Mouse (Mus musculus) lung, postnatal 0 days (tissue): ENCODE measurements at regions not wholly inside any gene's neighbourhood (a gene's known extent, or its start where the extent isn't known, plus 50 kb on each side); places are given as distances from the start of the nearest gene placed in this dataset.

Experiments used
- CTCF ChIP-seq: IDR thresholded peaks from 2 replicates; pipeline ENCODE4 v1.5.1; 2016; ENCODE audit warnings: antibody characterized with exemption, mild to moderate bottlenecking
- EP300 ChIP-seq: IDR thresholded peaks from 2 replicates; pipeline ENCODE4 v1.6.1; 2016; ENCODE audit warnings: antibody characterized with exemption, mild to moderate bottlenecking, control low read depth

GRCm38 (mm10) chr4:95417075-95417474 is 140.2 kb upstream of the Fggy start:
- TF ChIP-seq EP300 (no peak), CTCF (no peak)
